Mouse (Mus musculus) heart, postnatal 0 days (tissue): ENCODE results near the gene Trio.

Source experiments
- CTCF ChIP-seq: IDR thresholded peaks from 2 replicates; pipeline ENCODE4 v1.5.1; 2016; ENCODE audit warnings: antibody characterized with exemption, control low read depth, low read depth
- EP300 ChIP-seq: IDR thresholded peaks from 2 replicates; pipeline ENCODE4 v1.6.1; 2016; ENCODE audit warnings: antibody characterized with exemption, low read depth

DNA sequence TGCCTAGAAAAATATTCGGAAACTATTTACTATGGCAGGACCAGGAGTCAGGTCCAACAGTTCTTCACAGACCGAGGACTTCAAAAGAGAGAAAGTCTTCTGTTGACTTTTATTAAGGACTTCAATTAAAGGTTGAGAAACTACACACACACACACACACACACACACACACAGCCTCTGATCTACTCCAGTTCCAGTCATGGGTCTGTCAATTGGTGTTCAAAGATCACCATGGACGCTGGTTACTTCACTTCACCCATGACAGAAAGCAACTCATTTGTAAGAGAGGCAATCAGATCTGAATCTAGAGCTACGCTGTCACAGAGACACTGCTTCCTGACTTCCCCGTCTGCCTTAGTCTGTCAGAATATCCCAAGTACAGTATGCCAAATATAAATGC lies 33.1 kb downstream of the Trio start:
- TF ChIP-seq CTCF (no peak), EP300 (no peak)
